Mouse (Mus musculus) forebrain, embryonic 11.5 days (tissue): ENCODE measurements around the gene Cdh23. TPM values are rescaled to one million over a fixed set of nuclear protein-coding genes. Genes with fewer than 3 reads are reported as not detected.

Source experiments
- ATAC-seq: fragments of 200-750 bp; cut with Nextera tagmentation; replicated peaks from 2 replicates; pipeline ENCODE4 v1.8.0; 2017; ENCODE audit warnings: moderate TSS enrichment; ENCODE audit not compliant: low FRiP score
- DNase-seq: peaks from one replicate; pipeline ENCODE4 v3.0.0-alpha.2; 2017; ENCODE audit warnings: low spot score
- H3K27ac ChIP-seq: fragments of 300-500 bp; sonication (generic); 2 replicates; pipeline ENCODE4 v1.5.1; 2014; ENCODE audit warnings: low read depth, low read length
- H3K27me3 ChIP-seq: fragments of 300-500 bp; sonication (generic); 2 replicates; pipeline ENCODE4 v1.6.1; 2014; ENCODE audit warnings: mild to moderate bottlenecking, low read length, mixed read lengths; ENCODE audit not compliant: control insufficient read depth, insufficient read depth
- H3K36me3 ChIP-seq: fragments of 300-500 bp; sonication (generic); 2 replicates; pipeline ENCODE4 v1.6.1; 2014; ENCODE audit warnings: mild to moderate bottlenecking, low read length, moderate library complexity, mixed read lengths; ENCODE audit not compliant: control insufficient read depth, insufficient read depth
- H3K4me1 ChIP-seq: fragments of 300-500 bp; sonication (generic); replicated peaks from 2 replicates; pipeline ENCODE4 v1.6.1; 2014; ENCODE audit warnings: low read length, mixed read lengths; ENCODE audit not compliant: control insufficient read depth, insufficient read depth
- H3K4me2 ChIP-seq: fragments of 300-500 bp; sonication (generic); 2 replicates; pipeline ENCODE4 v1.6.1; 2014; ENCODE audit warnings: low read depth, mild to moderate bottlenecking, low read length, moderate library complexity, mixed read lengths; ENCODE audit not compliant: severe bottlenecking
- H3K4me3 ChIP-seq: fragments of 300-500 bp; sonication (generic); 2 replicates; pipeline ENCODE4 v1.5.1; 2014; ENCODE audit warnings: low read depth, low read length
- H3K9ac ChIP-seq: fragments of 300-500 bp; sonication (generic); 2 replicates; pipeline ENCODE4 v1.6.1; 2014; ENCODE audit warnings: low read length
- H3K9me3 ChIP-seq: fragments of 300-500 bp; sonication (generic); 2 replicates; pipeline ENCODE4 v1.6.1; 2016; ENCODE audit warnings: low read length, mixed read lengths; ENCODE audit not compliant: control insufficient read depth
- WGBS: fragments of 180-500 bp; shearing (Covaris S2); extraction: QIAGEN DNeasy Blood & Tissue Kit; methylation state at CpG from one replicate; pipeline ENCODE4 v1.1.7; 2014; 5-methylcytosine and 5-hydroxymethylcytosine counted together
- polyA plus RNA-seq: library from polyadenylated mRNA; unstranded; fragments of >200 nt; fragmentation: Nextera tagmentation; extraction: Ambion mirVana; gene quantifications from 2 replicates; pipeline ENCODE4 v1.2.1, GENCODE M21; 2014

Cdh23 gene
- polyA plus RNA-seq, 1 experiment from 2014 or later = 0.36 TPM

- H3K27ac ChIP-seq = peak overlapping the region; percentile 73
- WGBS = 43% methylated on average over 14 of the region's 14 CpGs
- peak overlapping the region; percentile 35 for H3K9ac ChIP-seq
- ATAC-seq (peak; percentile 70), DNase-seq (peak; percentile 83)
- no peaks in the 10 kb centered on the region for H3K9me3 ChIP-seq
- no peaks in the 10 kb centered on the region for H3K36me3 ChIP-seq
- no peaks in the 10 kb centered on the region for H3K27me3 ChIP-seq
- H3K4me1 ChIP-seq = peaks cover 30% of the 10 kb centered on the region
- H3K4me2 ChIP-seq = peak overlapping the region; percentile 45
- peak overlapping the region; percentile 8; the same call in 1 of the 2 replicates for H3K4me3 ChIP-seq
Observed at GRCm38 (mm10) chr10:60285676-60286372, 410.5 kb downstream of the Cdh23 start.

DNA sequence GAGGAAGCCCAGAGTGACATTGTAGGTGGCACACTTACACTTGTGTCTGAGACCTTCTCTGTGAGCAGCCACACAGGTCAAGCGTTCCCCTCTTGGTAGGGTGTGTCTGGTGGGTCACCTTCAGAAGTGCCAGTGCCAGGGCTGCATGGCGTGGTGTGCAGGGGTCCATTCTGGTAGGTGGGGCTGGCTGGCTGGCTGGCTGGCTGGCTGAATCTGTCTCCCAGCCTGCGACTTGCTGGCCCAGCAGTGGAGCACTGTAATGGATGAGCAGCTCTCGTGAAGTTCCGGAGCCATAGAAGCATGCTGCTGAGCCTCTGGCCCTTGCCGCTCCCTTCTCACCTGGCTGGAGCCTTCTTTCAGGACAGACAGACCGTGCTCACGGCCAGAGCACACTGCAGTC is 411.1 kb downstream of the Cdh23 start:
- Histone ChIP-seq H3K27ac (peak overlapping the region; percentile 73), H3K4me2 (peak overlapping the region; percentile 45), H3K4me3 (peak overlapping the region; percentile 8; the same call in 1 of the 2 replicates), H3K27me3 (no peaks in the 10 kb centered on the region), H3K9ac (peak overlapping the region; percentile 35), H3K9me3 (no peaks in the 10 kb centered on the region), H3K4me1 (peaks cover 30% of the 10 kb centered on the region), H3K36me3 (no peaks in the 10 kb centered on the region)
- DNase-seq (no peak), ATAC-seq (peak; percentile 61)
- 69% methylated on average over 8 of the region's 8 CpGs for WGBS

- Histone ChIP-seq H3K4me1 (peaks cover 30% of the 10 kb centered on the region), H3K4me2 (0 out of 2 replicates have a peak overlapping the region, but pooled peaks have one; percentile 45), H3K27ac (peak overlapping the region; percentile 73; the same call in 1 of the 2 replicates), H3K9me3 (no peaks in the 10 kb centered on the region), H3K9ac (peak overlapping the region; percentile 35), H3K36me3 (no peaks in the 10 kb centered on the region), H3K27me3 (no peaks in the 10 kb centered on the region), H3K4me3 (no peak overlapping the region)
- DNase-seq (no peak), ATAC-seq (no peak)
- WGBS = 65% methylated on average over 8 of the region's 8 CpGs
Observed at GRCm38 (mm10) chr10:60284676-60285111, 411.6 kb downstream of the Cdh23 start.

- no peak overlapping the region for H3K27ac ChIP-seq
- H3K4me1 ChIP-seq = peaks cover 30% of the 10 kb centered on the region
- no peaks in the 10 kb centered on the region for H3K36me3 ChIP-seq
- DNase-seq (no peak), ATAC-seq (no peak)
- H3K4me3 ChIP-seq = no peak overlapping the region
- no peaks in the 10 kb centered on the region for H3K9me3 ChIP-seq
- no peak overlapping the region; the same call in 1 of the 2 replicates for H3K9ac ChIP-seq
- 74% methylated on average over 6 of the region's 6 CpGs for WGBS
- no peaks in the 10 kb centered on the region for H3K27me3 ChIP-seq
- H3K4me2 ChIP-seq = no peak overlapping the region
Observed at GRCm38 (mm10) chr10:60284248-60284647, 412.0 kb downstream of the Cdh23 start.

GRCm38 (mm10) chr10:60282116-60283014 is 413.9 kb downstream of the Cdh23 start:
- Histone ChIP-seq H3K9me3 (no peaks in the 10 kb centered on the region), H3K4me2 (no peak overlapping the region), H3K27me3 (no peaks in the 10 kb centered on the region), H3K4me1 (peaks cover 30% of the 10 kb centered on the region), H3K36me3 (no peaks in the 10 kb centered on the region), H3K9ac (no peak overlapping the region), H3K27ac (no peak overlapping the region), H3K4me3 (no peak overlapping the region)
- WGBS = 74% methylated on average over 10 of the region's 10 CpGs
- ATAC-seq (no peak), DNase-seq (no peak)

DNA sequence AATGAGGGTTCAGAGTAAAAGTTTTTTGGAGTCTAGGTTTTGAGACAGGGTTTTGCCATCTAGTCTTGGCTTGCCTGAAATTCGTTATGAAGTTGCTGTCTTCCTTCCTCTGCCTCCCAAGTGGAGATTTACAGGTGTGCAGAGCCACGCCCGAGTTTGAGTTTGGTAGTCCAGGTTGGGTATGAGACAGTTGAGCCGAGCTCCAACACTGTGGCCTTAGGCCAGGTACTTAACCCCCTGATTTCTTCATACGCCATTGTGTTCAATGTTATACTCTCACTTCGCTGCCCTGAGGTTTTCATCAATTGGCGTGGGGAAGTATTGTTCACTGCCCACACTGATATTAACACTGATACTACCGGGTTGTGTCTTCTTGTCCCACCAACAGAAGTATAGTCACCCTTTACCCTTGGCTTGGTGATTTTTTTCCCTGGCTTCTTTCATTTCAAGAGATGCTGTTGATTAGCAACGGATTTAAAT is 414.7 kb downstream of the Cdh23 start:
- Histone ChIP-seq H3K27me3 (no peaks in the 10 kb centered on the region), H3K27ac (no peak overlapping the region), H3K4me3 (no peak overlapping the region), H3K4me2 (no peak overlapping the region), H3K36me3 (no peaks in the 10 kb centered on the region), H3K4me1 (peaks cover 28% of the 10 kb centered on the region), H3K9me3 (no peaks in the 10 kb centered on the region), H3K9ac (no peak overlapping the region)
- ATAC-seq (no peak), DNase-seq (no peak)
- 90% methylated on average over 9 of the region's 9 CpGs for WGBS

GRCm38 (mm10) chr10:60280353-60280752 is 415.9 kb downstream of the Cdh23 start:
- no peak for ATAC-seq
- Histone ChIP-seq H3K9me3 (no peaks in the 10 kb centered on the region), H3K9ac (no peak overlapping the region), H3K27me3 (no peaks in the 10 kb centered on the region), H3K4me2 (no peak overlapping the region), H3K4me3 (no peak overlapping the region), H3K4me1 (peaks cover 17% of the 10 kb centered on the region), H3K36me3 (no peaks in the 10 kb centered on the region), H3K27ac (no peak overlapping the region)
- DNase-seq = no peak
- WGBS = 91% methylated on average over 6 of the region's 6 CpGs

- no peaks in the 10 kb centered on the region for H3K9me3 ChIP-seq
- no peaks in the 10 kb centered on the region for H3K27me3 ChIP-seq
- H3K4me2 ChIP-seq = no peak overlapping the region
- no peak for ATAC-seq
- no peaks in the 10 kb centered on the region for H3K36me3 ChIP-seq
- H3K4me3 ChIP-seq = no peak overlapping the region
- WGBS = 94% methylated on average over 9 of the region's 9 CpGs
- no peak overlapping the region for H3K9ac ChIP-seq
- peaks cover 13% of the 10 kb centered on the region for H3K4me1 ChIP-seq
- no peak for DNase-seq
- no peak overlapping the region for H3K27ac ChIP-seq
Observed at GRCm38 (mm10) chr10:60279941-60280301, 416.4 kb downstream of the Cdh23 start.
